Mouse (Mus musculus): Measurements from ENCODE around the gene Imp3.
A peak's percentile ranks its signal among the peaks of the same experiment; 100 is the strongest.
"Not testable (repeated sequence)": the region's sequence is repeated elsewhere in the genome, so short reads cannot be mapped to it uniquely, and the experiment has no call there.

Imp3 gene

GRCm38 (mm10) chr9:56937223-56938160 is at the start of gene Imp3:
TSS of gene Imp3 (plus strand) at chr9:56937475.
- peak; percentile 97 for DNase-seq (ENCODE audit: low spot score)

GRCm38 (mm10) chr9:56887581-56887980 is 49.7 kb upstream of the Imp3 start:
- no peak for DNase-seq (ENCODE audit: low spot score)

GRCm38 (mm10) chr9:56889817-56890216 is 47.5 kb upstream of the Imp3 start:
- DNase-seq (ENCODE audit: low spot score): peak; percentile 79

- no peak for DNase-seq (ENCODE audit: low spot score)
These were observed 46.6 kb upstream of the Imp3 start for GRCm38 (mm10) chr9:56890522-56891250.

GRCm38 (mm10) chr9:56891517-56892011 is 45.7 kb upstream of the Imp3 start:
- DNase-seq (ENCODE audit: low spot score): peak; percentile 80

GRCm38 (mm10) chr9:56892111-56892510 is 45.2 kb upstream of the Imp3 start:
- DNase-seq (ENCODE audit: low spot score): no peak

GRCm38 (mm10) chr9:56893313-56893712 is 44.0 kb upstream of the Imp3 start:
- no peak for DNase-seq (ENCODE audit: low spot score)

- peak; percentile 34 for DNase-seq (ENCODE audit: low spot score)
These were observed 43.3 kb upstream of the Imp3 start for GRCm38 (mm10) chr9:56894006-56894405.

- no peak for DNase-seq (ENCODE audit: low spot score)
These were observed 40.5 kb upstream of the Imp3 start for GRCm38 (mm10) chr9:56896779-56897178.

GRCm38 (mm10) chr9:56899409-56899808 is 37.9 kb upstream of the Imp3 start:
- no peak for DNase-seq (ENCODE audit: low spot score)

GRCm38 (mm10) chr9:56900060-56900459 is 37.2 kb upstream of the Imp3 start:
- no peak for DNase-seq (ENCODE audit: low spot score)

- no peak for DNase-seq (ENCODE audit: low spot score)
These were observed 36.7 kb upstream of the Imp3 start for GRCm38 (mm10) chr9:56900571-56900970.

- DNase-seq (ENCODE audit: low spot score): peak; percentile 61
These were observed 36.1 kb upstream of the Imp3 start for GRCm38 (mm10) chr9:56901187-56901586.

GRCm38 (mm10) chr9:56903662-56904061 is 33.6 kb upstream of the Imp3 start:
- no peak for DNase-seq (ENCODE audit: low spot score)

GRCm38 (mm10) chr9:56907549-56907948 is 29.7 kb upstream of the Imp3 start:
- no peak for DNase-seq (ENCODE audit: low spot score)

GRCm38 (mm10) chr9:56909991-56910390 is 27.3 kb upstream of the Imp3 start:
- DNase-seq (ENCODE audit: low spot score): not testable (repeated sequence)

- no peak for DNase-seq (ENCODE audit: low spot score)
These were observed 26.3 kb upstream of the Imp3 start for GRCm38 (mm10) chr9:56911017-56911416.

GRCm38 (mm10) chr9:56913991-56914390 is 23.3 kb upstream of the Imp3 start:
- no peak for DNase-seq (ENCODE audit: low spot score)

GRCm38 (mm10) chr9:56915116-56915515 is 22.2 kb upstream of the Imp3 start:
- DNase-seq (ENCODE audit: low spot score): no peak

- peak; percentile 41 for DNase-seq (ENCODE audit: low spot score)
These were observed 21.4 kb upstream of the Imp3 start for GRCm38 (mm10) chr9:56915695-56916410.

- DNase-seq (ENCODE audit: low spot score): no peak
These were observed 20.1 kb upstream of the Imp3 start for GRCm38 (mm10) chr9:56917131-56917530.

GRCm38 (mm10) chr9:56918466-56918865 is 18.8 kb upstream of the Imp3 start:
- no peak for DNase-seq (ENCODE audit: low spot score)
